Mouse (Mus musculus) embryonic facial prominence, embryonic 15.5 days (tissue): Measurements from ENCODE around the gene Fbxl16. TPM values are rescaled to one million over a fixed set of nuclear protein-coding genes. Genes with fewer than 3 reads are reported as not detected.

ENCODE experiments used
- ATAC-seq: fragments of 200-750 bp; cut with Nextera tagmentation; 2 replicates; pipeline ENCODE4 v1.8.0; 2017; ENCODE audit warnings: low read depth, moderate TSS enrichment; ENCODE audit not compliant: insufficient number of reproducible peaks, low FRiP score, low TSS enrichment
- H3K27ac ChIP-seq: fragments of 300-500 bp; sonication (generic); replicated peaks from 2 replicates; pipeline ENCODE4 v1.5.1; 2015; ENCODE audit warnings: mild to moderate bottlenecking, inconsistent platforms
- H3K27me3 ChIP-seq: fragments of 300-500 bp; sonication (generic); 2 replicates; pipeline ENCODE4 v1.6.1; 2015; ENCODE audit warnings: inconsistent platforms
- H3K36me3 ChIP-seq: fragments of 300-500 bp; sonication (generic); 2 replicates; pipeline ENCODE4 v1.6.1; 2015; ENCODE audit warnings: mild to moderate bottlenecking, inconsistent platforms
- H3K4me1 ChIP-seq: fragments of 300-500 bp; sonication (generic); 2 replicates; pipeline ENCODE4 v1.6.1; 2015; ENCODE audit warnings: inconsistent platforms
- H3K4me2 ChIP-seq: fragments of 300-500 bp; sonication (generic); replicated peaks from 2 replicates; pipeline ENCODE4 v1.6.1; 2015; ENCODE audit warnings: mild to moderate bottlenecking, inconsistent platforms
- H3K4me3 ChIP-seq: fragments of 300-500 bp; sonication (generic); replicated peaks from 2 replicates; pipeline ENCODE4 v1.5.1; 2015; ENCODE audit warnings: mild to moderate bottlenecking, inconsistent platforms
- H3K9ac ChIP-seq: fragments of 300-500 bp; sonication (generic); 2 replicates; pipeline ENCODE4 v1.6.1; 2015; ENCODE audit warnings: inconsistent platforms
- H3K9me3 ChIP-seq: fragments of 300-500 bp; sonication (generic); replicated peaks from 2 replicates; pipeline ENCODE4 v1.6.1; 2016; ENCODE audit warnings: inconsistent platforms
- WGBS: fragments of 180-500 bp; shearing (Covaris S2); methylation state at CpG from one replicate; pipeline ENCODE4 v1.1.7; 2015; 5-methylcytosine and 5-hydroxymethylcytosine counted together
- microRNA-seq: library from miRNA; unstranded; fragments of <30 nt; microRNA quantifications from one replicate; pipeline ENCODE4, GENCODE M21; 2016; ENCODE audit warnings: borderline number of aligned reads
- polyA plus RNA-seq: library from polyadenylated mRNA; unstranded; fragments of >200 nt; fragmentation: Nextera tagmentation; extraction: Ambion mirVana; gene quantifications from 2 replicates; pipeline ENCODE4 v1.2.1, GENCODE M21; 2015

Fbxl16 gene
- polyA plus RNA-seq, 1 experiment from 2014 or later = 4.0 TPM

GRCm38 (mm10) chr17:25868601-25869191 is 59.8 kb downstream of the Fbxl16 start, which contains the start of gene Mcrip2:
Mcrip2 (minus strand) TSS chr17:25868764.
- Histone ChIP-seq H3K36me3 (no peaks in the 10 kb centered on the region), H3K4me2 (peak within 1 kb of the TSS; percentile 99), H3K9me3 (no peaks in the 10 kb centered on the region), H3K9ac (peak within 1 kb of the TSS; percentile 63), H3K27me3 (no peaks in the 10 kb centered on the region), H3K4me1 (peaks cover 15% of the 10 kb centered on the region), H3K4me3 (peak within 1 kb of the TSS; percentile 71), H3K27ac (peak within 1 kb of the TSS; percentile 59)
- WGBS = 0% methylated on average over 24 of the region's 24 CpGs
- peak; percentile 85 for ATAC-seq

DNA sequence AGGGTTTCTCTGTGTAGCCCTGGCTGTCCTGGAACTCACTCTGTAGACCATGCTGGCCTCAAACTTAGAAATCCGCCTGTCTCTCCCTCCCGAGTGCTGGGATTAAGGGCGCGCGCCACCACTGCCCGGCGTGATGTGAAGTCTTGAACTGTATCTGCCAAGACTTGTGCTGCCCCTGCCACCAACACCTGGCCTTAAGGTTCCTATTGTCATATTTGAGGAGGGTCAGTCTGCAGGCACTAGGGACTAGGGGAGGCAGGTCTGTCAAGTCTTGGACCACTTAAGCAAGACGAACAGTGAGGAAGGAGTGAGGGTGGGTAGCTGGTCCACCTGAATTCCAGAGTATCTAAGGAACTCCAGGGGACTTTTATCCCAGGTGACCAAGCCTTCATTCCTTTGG is 60.6 kb downstream of the Fbxl16 start:
- Histone ChIP-seq H3K27ac (no peak overlapping the region), H3K9me3 (no peaks in the 10 kb centered on the region), H3K4me2 (no peak overlapping the region), H3K27me3 (no peaks in the 10 kb centered on the region), H3K36me3 (no peaks in the 10 kb centered on the region), H3K4me1 (peaks cover 23% of the 10 kb centered on the region), H3K4me3 (no peak overlapping the region), H3K9ac (no peak overlapping the region)
- 87% methylated on average over 8 of the region's 8 CpGs for WGBS
- no peak for ATAC-seq

- Histone ChIP-seq H3K36me3 (no peaks in the 10 kb centered on the region), H3K9me3 (no peaks in the 10 kb centered on the region), H3K27me3 (no peaks in the 10 kb centered on the region), H3K4me1 (peaks cover 25% of the 10 kb centered on the region), H3K4me2 (no peak overlapping the region), H3K4me3 (no peak overlapping the region), H3K27ac (no peak overlapping the region), H3K9ac (no peak overlapping the region)
- WGBS = 81% methylated on average over 2 of the region's 2 CpGs
- no peak for ATAC-seq
Measured at GRCm38 (mm10) chr17:25869954-25870353, 61.1 kb downstream of the Fbxl16 start.

Small RNA genes lying within 50 kb of the gene (microRNA-seq; reads per million reads assigned to microRNA genes)
- gene Mir3082 = not detected
- not detected for gene Mir6966

Other genes starting within 250 kb of the Fbxl16 start
- 13.1 and 13.7 TPM in 2 replicates for gene Sox8, start 238.4 kb upstream of the Fbxl16 start, polyA plus RNA-seq
- 29.0 and 31.4 TPM in 2 replicates for gene Lmf1, start 230.0 kb upstream of the Fbxl16 start, polyA plus RNA-seq
- gene Gng13, start 91.9 kb upstream of the Fbxl16 start, polyA plus RNA-seq = 23.7 and 44.9 TPM in 2 replicates
- 22.6 and 24.5 TPM in 2 replicates for gene Chtf18, start 81.7 kb upstream of the Fbxl16 start, polyA plus RNA-seq
- 25.1 and 26.0 TPM in 2 replicates for gene Rpusd1, start 81.4 kb upstream of the Fbxl16 start, polyA plus RNA-seq
- 2.4 and 3.9 TPM in 2 replicates for gene Mslnl, start 73.0 kb upstream of the Fbxl16 start, polyA plus RNA-seq
- gene Msln, start 54.7 kb upstream of the Fbxl16 start, polyA plus RNA-seq = 24.2 and 31.4 TPM in 2 replicates
- 26.9 and 27.1 TPM in 2 replicates for gene Narfl, start 35.3 kb upstream of the Fbxl16 start, polyA plus RNA-seq
- gene Haghl, start 23.4 kb upstream of the Fbxl16 start, polyA plus RNA-seq = 62.0 and 67.2 TPM in 2 replicates
- 2.9 and 4.8 TPM in 2 replicates for gene Ccdc78, start 22.5 kb upstream of the Fbxl16 start, polyA plus RNA-seq
- 95.7 and 99.3 TPM in 2 replicates for gene Fam173a, start 16.2 kb upstream of the Fbxl16 start, polyA plus RNA-seq
- gene AC134908.4, start 13.4 kb upstream of the Fbxl16 start, polyA plus RNA-seq = not detected in 2 replicates
- gene Metrn, start 11.9 kb upstream of the Fbxl16 start, polyA plus RNA-seq = 41.8 and 44.8 TPM in 2 replicates
- 24.7 and 27.1 TPM in 2 replicates for gene Wdr24, start 14.5 kb downstream of the Fbxl16 start, polyA plus RNA-seq
- 44.9 and 46.2 TPM in 2 replicates for gene Jmjd8, start 19.8 kb downstream of the Fbxl16 start, polyA plus RNA-seq
- 343 and 364 TPM in 2 replicates for gene Stub1, start 24.3 kb downstream of the Fbxl16 start, polyA plus RNA-seq
- 2.7 and 3.2 TPM in 2 replicates for gene Rhbdl1, start 28.2 kb downstream of the Fbxl16 start, polyA plus RNA-seq
- 2.5 and 3.5 TPM in 2 replicates for gene Gm20683, start 32.7 kb downstream of the Fbxl16 start, polyA plus RNA-seq
- 24.5 and 25.8 TPM in 2 replicates for gene Rhot2, start 35.8 kb downstream of the Fbxl16 start, polyA plus RNA-seq
- gene Wdr90, start 52.4 kb downstream of the Fbxl16 start, polyA plus RNA-seq = 21.5 and 32.1 TPM in 2 replicates
- 13.4 and 15.7 TPM in 2 replicates for gene Mcrip2, start 59.7 kb downstream of the Fbxl16 start, polyA plus RNA-seq
- 49.6 and 51.8 TPM in 2 replicates for gene Mettl26, start 66.0 kb downstream of the Fbxl16 start, polyA plus RNA-seq
- gene Wfikkn1, start 71.8 kb downstream of the Fbxl16 start, polyA plus RNA-seq = 0.62 and 0.83 TPM in 2 replicates
- 35.8 and 38.9 TPM in 2 replicates for gene Rab40c, start 110.6 kb downstream of the Fbxl16 start, polyA plus RNA-seq
- 51.1 and 58.4 TPM in 2 replicates for gene Pigq, start 135.9 kb downstream of the Fbxl16 start, polyA plus RNA-seq
- gene Nhlrc4, start 135.9 kb downstream of the Fbxl16 start, polyA plus RNA-seq = 2.7 and 5.8 TPM in 2 replicates
- 0.24 and 0.28 TPM in 2 replicates for gene A930017K11Rik, start 143.5 kb downstream of the Fbxl16 start, polyA plus RNA-seq
- 24.5 and 29.8 TPM in 2 replicates for gene Capn15, start 176.7 kb downstream of the Fbxl16 start, polyA plus RNA-seq